Mouse (Mus musculus) adrenal gland, postnatal 14 days (tissue): Measurements from ENCODE around the gene Pdia4. TPM values are rescaled to one million over a fixed set of nuclear protein-coding genes. Genes with fewer than 3 reads are reported as not detected.
A peak's percentile ranks its signal among the peaks of the same experiment; 100 is the strongest.
"Not testable (repeated sequence)": the region's sequence is repeated elsewhere in the genome, so short reads cannot be mapped to it uniquely, and the experiment has no call there.

Experiments used
- DNase-seq: peaks from one replicate; pipeline ENCODE4 v3.0.0; 2021; ENCODE audit warnings: mixed read lengths
- total RNA-seq: library from RNA; stranded (reverse); gene quantifications from 2 replicates; pipeline ENCODE4 v1.2.3, GENCODE M21; 2021

Pdia4 gene
- total RNA-seq, 1 experiment from 2014 or later = 90.4 TPM

DNA sequence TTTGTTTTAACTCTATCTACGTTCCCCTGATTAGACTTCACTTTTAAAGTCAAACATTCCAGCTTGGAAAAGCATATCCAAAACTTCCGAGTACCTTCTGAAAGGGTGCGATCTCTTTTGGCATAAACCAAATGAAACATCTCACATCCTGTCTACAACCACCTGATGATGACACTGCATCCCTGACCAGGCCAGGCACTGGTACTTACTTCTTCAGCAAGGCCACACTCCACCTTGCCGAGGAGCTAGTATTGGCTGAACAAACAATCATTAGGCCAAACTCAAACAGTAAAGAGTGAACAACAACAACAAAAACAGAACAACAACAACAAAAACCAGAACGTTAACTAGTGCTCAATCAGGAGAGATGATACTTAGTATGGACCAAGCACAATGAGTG, 1.9 kb downstream of the Pdia4 start:
- no peak for DNase-seq

DNA sequence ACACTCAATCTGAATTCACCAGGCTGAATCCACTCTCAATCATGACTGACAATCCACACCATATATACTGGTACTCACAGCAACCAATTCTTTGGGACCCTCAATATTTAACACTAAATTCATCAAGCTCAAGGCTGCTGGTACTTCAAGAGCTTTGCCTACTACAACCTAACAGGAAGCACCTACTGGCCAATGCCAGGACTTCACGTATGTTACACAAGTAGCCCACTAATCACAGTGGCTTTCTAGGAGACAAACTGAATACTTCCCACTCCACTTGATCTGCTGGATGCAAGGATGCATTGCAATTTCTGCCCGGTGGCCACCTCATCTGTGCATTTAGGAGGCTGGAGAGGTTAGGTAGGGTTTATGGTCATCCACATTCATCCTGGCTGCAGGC, 3.0 kb downstream of the Pdia4 start:
- no peak for DNase-seq

DNA sequence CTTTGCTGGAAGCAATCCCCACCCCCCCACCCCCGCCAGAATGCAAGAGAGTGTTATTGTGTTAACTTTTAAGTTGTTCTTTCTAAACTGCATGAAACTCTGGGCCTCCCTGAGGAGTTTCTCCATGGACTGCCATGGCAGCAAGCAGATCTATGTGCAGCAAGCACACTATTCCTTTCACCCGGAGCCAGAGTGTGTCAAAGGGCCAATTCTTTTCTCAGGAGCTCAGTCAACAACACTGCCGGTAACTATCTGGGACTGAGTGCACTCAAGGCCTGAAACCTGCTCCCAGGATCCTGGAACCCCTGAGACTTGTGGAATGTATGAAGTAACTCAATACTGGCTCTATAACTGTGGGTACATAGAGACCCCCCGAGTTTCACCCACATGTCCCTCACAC, 4.2 kb downstream of the Pdia4 start:
- peak; percentile 26 for DNase-seq

- DNase-seq = no peak
Observed at GRCm38 (mm10) chr6:47808545-47808944, 4.7 kb downstream of the Pdia4 start.

- no peak for DNase-seq
Observed at GRCm38 (mm10) chr6:47807419-47807818, 5.8 kb downstream of the Pdia4 start.

DNA sequence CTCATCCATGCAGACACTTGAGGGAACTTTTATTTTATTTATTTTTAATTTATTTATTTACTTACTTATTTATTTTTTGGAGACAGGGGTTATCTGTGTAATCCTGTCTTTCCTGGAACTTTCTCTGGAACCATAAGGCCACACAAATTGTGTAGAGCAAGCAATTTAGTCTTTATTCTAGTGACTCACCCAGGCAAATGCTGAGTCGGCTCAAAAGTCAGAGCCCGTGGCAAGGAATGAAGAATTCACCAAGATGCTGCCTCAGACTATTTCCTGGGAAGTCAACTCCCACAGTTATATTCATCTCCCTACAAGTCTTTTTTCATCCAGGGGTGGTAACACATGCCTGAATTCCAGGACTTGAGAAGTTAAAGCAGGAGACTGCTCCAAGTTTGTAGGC, 7.7 kb downstream of the Pdia4 start:
- no peak for DNase-seq

GRCm38 (mm10) chr6:47799079-47799478, 14.2 kb downstream of the Pdia4 start:
- DNase-seq = peak; percentile 73

DNA sequence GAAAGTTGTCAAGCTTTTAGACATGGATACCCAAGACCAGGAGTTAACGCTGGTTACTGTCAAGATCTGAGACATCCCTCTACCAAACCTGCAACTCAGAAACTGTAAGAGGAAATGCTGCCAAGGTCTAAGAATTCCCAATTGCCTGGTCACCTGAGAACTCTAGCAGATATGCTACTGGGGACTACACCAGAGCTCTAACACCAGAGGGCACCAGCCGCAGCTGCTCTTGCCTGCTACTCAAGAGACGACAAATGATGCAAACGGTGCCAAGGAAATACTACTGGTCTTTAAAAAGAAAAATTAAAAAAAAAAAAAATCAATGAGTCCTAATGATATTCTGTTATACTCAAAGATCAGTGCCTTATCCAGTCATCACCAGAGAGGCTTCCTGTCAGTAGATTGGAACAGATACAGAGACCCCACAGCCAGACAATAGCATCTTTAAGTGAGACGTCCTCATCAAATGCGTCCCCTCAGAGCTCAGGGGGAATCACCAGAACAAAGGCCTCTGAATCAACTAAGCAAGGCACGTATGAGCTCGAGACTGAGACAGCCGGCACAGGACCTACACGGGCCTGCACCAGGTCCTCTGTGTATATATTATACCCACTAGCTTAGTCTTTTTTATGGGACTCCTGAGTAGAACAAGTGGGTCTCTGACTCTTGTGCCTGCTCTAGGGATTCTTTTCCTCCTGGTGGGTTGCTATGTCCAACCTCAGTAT, 19.0 kb downstream of the Pdia4 start:
- DNase-seq = peak; percentile 53

- DNase-seq = no peak
Observed at GRCm38 (mm10) chr6:47793284-47793683, 19.9 kb downstream of the Pdia4 start.

- no peak for DNase-seq
Observed at GRCm38 (mm10) chr6:47792533-47792932, 20.7 kb downstream of the Pdia4 start.

- peak; percentile 73 for DNase-seq
Observed at GRCm38 (mm10) chr6:47790745-47791144, 22.5 kb downstream of the Pdia4 start.

- no peak for DNase-seq
Observed at GRCm38 (mm10) chr6:47788821-47789220, 24.4 kb downstream of the Pdia4 start.

DNA sequence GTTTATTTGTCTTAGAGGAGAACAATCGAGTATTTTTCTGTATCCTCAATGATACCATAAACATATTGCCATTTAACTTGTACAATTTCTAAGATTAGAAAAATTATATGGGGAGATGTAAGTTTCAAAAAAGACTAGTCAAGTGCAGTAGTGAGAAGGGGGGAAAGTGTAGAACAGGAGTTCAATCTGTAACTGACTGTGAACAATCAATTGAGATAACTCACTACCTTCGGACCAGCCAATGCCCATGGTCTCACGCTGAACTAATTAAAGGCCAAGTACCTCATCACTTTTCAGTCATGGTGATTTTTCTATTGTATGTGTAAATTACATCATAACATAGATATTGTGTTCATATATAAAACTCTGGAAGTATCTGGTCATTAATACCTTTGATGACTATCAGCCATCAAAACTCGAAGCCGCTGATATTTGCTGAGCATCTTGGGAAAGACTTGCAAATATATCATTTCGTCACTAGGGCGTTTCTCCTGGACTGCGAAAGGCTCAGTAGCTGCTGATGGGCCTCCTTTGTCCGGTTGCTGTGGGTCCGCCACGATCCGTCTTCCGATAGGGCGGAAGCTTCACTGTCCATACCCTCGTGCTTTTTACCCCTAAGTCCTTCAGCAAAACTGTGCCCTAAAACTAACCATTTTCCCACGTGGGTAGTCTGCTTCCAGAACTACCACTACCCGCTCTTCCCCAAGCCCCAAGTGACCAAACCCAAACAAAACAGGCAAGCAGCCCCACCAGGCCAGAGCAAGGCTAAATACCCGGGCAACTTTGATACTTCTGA, 25.1 kb downstream of the Pdia4 start:
- peak; percentile 88 for DNase-seq

DNA sequence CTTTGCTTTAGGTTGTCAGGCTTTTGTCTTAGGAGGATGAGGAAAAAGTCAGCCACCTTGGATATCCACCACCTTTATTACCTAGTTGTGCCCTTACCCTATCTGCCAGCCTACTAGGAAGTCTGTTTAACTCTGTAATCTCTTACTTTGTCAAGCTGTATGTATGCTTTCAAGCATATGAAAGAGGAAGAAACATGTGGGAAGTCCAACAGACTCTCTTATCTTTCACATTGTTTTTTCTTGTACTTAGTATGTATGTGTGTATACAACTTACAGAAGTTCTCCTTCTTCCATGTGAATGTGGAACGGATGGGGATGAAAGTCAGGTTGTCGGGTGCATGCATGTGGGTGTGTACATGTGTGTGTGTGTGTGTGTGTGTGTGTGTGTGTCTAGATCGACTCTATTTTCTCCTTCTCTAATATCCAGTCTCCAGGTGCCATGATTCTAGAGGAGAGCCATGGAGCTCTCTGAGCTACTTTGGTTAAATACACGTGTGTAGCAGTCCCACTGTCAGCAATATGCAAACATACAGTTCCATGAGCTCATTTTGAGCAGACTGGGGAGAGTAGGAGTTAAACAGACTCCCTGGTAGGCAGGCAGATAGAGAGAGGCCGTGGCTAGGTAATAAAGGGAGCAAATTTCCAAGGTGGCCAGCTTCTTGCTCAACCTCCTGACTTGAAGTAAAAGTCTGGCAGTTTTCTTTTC, 28.4 kb downstream of the Pdia4 start:
- peak; percentile 28 for DNase-seq

DNA sequence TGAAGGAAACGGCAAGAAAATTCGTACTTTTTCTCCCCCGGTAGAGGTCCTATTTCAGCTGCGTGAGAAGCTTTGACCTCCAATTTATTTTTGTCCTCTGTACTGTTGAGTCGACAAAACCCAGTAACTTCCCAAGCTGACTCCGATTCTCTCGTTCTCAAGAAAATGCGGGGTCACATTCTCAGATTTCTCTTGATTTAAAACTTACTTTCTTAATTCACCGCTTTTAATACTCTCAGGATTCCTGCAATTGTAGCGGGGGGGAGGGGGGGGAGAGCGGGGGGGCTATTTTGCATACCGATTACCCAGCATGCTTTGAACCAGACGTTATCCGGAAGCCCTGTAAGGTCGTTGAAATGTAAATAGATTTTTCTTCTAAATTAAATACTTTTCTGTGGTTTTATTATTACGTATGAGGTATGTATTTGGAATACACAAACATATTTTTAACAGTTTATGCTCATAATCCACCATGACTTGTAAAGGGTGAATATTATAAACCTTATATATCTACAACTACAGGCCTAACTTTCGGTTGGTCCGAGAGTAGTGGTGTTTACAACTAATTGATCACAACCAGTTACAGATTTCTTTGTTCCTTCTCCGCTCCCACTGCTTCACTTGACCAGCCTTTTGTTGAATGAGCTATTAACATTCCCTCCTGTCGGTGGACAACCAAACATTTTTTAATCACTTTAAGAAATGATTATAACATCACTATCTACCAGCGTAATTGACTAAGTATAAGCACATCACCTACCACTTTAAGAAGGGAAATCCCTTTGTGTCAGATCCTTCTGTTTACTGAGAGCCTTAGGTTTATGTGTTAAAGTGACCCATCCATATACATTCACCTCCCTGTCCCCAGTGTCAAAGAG, 31.9 kb downstream of the Pdia4 start:
- DNase-seq = peak; percentile 42

DNA sequence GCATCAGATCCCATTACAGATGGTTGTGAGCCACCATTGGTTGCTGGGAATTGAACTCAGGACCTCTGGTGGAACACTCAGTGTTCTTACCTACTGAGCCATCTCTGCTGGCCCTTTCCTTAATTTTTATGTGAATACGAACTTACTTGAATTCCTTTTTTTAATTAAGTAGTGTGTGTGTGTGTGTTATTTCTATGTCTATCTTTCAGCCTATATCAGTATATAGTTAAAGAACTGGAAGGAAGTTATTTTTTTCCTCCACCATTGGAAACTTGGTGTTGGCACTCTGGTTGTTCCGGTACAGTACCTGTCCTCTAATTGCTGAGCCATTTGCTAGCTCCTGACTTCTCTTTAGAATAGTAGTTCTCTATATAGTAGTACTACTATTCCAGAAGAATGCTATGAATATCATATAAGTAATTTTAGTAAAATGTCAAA, 32.6 kb downstream of the Pdia4 start:
- DNase-seq = peak; percentile 25

GRCm38 (mm10) chr6:47771760-47772159, 41.5 kb downstream of the Pdia4 start:
- not testable (repeated sequence) for DNase-seq

DNA sequence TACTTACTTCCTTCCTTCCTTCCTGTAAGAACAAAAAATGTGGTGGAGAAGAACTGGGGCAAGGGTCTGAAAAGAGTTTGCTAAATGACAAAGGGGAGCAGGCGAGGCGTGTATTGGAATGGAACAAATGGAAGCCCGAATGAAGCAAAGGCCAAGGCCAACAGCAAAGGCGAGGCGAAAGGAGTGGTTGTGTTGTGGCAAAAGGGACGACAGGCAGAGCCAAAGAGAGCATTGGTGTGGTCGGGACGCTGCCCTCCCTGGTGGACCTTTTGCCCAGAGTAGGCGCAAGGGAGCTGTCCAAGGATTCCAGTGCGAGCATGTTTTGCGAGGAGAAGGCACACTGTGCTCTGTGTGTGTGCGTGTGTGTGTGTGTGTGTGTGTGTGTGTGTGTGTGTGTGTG, 42.1 kb downstream of the Pdia4 start:
- not testable (repeated sequence) for DNase-seq

DNA sequence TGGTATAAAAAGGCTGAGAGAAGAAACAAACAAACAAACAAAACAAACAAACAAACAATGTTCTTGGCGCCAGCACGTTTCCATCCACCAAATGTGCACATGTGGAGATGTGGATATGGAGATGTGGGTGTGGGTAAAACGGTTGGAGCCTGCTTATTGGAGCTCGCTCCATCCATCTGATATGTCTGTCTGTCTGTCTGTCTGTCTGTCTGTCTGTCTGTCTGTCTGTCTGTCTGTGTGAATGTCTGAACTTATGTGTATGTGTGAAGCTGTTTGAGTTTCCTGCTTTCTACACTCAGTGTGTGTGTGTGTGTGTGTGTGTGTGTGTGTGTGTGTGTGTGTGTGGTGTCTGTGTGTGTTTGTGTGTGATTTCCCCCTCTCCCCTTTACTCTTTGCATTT, 43.4 kb downstream of the Pdia4 start:
- not testable (repeated sequence) for DNase-seq

DNA sequence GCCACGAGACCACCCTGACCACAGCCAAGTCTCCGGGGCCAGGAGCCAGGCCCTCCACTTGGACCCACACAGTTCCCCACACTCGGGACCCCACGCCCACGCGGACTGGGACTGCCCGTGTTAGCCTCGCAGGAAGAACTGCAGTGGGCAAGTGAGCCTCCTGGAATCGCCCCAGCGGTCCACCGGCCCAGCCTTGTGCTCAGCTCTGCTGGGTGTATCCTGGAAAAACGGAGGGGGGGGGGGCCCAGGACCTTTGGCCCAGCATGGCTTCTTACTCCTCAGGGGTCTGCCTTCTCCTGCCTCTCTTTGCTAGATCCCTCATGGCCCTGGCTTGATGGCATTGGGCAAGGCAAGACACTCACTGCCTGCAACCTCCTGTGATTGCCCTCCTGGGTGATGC, 44.7 kb downstream of the Pdia4 start:
- not testable (repeated sequence) for DNase-seq

GRCm38 (mm10) chr6:47767355-47767754, 45.9 kb downstream of the Pdia4 start:
- not testable (repeated sequence) for DNase-seq

- not testable (repeated sequence) for DNase-seq
Observed at GRCm38 (mm10) chr6:47762686-47763085, 50.5 kb downstream of the Pdia4 start.
